Mouse (Mus musculus) adrenal gland (tissue): ENCODE results near the gene Gsta1.
"Not testable (repeated sequence)": the region's sequence is repeated elsewhere in the genome, so short reads cannot be mapped to it uniquely, and the experiment has no call there.

Source experiments
- intact Hi-C: fragments of 180-260 bp; cut with DNase I; formaldehyde crosslinking; loops from one replicate; pipeline ENCODE4 v1.15.1; 2025
- long read RNA-seq, 2 experiments: library from polyadenylated mRNA; unstranded; transcript quantifications; one replicate each; pipeline ENCODE4 v2.0.0; 2020; ENCODE audit warnings: borderline replicate concordance in 1 of 2; ENCODE audit not compliant: insufficient replicate concordance in 1 of 2

The Gsta1 gene
- long read RNA-seq, experiment 1: 0 reads
- long read RNA-seq, experiment 2: 0 reads

DNA sequence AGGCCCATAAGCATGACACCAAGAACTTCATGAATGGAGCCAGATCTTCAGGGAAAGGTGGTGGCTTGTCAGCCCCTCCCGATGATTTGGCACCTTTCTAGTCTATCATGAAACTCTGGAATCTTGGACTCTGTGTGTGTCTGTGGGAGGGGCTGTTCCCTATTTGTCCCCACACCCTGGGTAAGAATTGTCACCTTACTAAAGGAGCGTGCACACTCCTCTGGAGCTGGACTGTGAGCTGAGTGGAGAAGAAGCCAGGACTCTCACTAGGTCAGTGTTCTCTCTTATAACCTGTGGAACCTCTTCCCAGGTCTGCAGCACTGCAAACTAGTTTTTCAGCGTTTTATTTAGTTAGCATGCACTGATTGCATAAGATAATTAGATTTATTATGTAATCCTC is at the start of gene Gsta1:
Gene Gsta1 (plus strand): TSS at position 196 of the 400 bp plus-strand sequence.
- intact Hi-C loops: not testable (repeated sequence)

- intact Hi-C loops: not testable (repeated sequence)
Observed at GRCm38 (mm10) chr9:78182474-78182873, 48.0 kb upstream of the Gsta1 start, which contains the start of gene Gsta4. TSS of gene Gsta4 (plus strand) at chr9:78182774.

GRCm38 (mm10) chr9:78185686-78186085 is 44.8 kb upstream of the Gsta1 start:
- intact Hi-C loops: no loop called here

DNA sequence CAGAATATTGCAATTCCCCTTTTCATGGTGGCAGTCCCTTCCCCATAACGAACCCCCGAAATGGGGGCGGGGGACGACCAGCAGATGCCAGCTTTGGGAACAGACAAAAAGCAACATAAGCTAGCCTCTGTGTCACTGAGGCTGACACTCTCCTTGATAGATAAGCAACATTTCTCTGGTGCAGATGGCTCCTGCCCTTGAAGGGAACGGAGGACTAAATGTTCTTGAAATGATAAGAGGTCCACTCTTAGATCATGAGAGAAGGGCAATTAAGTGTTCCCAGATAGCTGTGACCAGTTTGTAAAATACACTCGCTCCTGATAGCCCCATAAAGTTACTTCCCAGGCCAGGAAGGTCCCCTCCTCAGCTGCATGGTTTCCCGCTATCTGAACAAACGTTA is 41.5 kb upstream of the Gsta1 start:
- intact Hi-C loops: no loop called here

DNA sequence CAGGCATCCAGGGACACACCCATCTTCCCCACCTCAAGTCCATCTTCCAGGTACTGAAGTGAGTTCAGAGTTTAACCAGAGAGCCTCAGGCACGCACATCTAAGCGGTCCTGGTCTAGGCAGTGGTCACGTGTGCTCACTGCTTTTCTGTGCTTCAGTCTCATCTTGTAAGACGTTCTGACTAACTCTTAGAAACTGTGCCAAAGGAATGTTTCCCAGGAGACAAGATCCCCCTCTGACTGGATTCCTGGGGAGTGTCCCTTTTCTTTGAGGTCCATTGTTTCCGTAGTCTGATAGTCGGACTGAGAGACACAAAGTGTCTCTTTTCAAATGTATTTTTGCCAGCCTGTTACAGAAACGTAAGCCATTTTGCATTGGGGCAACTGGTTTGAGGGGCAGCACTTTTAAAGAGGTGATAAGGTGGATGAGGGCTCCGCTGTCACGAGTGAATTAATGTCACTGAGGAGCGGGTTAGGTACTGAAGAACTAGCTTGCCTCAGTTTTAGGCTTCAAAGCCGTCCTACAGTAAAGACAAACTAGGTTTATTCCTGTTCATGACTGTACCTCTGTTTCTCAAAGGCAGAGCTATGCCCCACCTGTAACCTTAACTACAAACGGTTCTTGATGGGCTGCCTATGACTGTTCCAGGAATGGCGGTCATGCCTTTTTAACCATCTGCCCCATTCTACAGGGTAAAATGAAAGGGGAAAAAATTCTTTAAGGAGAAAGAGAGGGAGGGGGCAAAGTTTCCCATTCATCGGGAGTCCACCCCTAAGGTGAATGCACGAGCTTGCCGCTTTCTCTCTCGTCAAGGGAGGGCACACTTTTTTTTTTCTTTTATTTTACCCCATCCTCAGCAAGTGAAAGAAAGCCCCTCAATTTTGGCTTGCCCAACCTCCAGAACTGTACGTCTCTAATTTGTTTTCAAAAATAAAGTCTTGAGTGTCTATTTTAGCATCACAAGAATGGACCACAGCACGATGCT is 39.5 kb upstream of the Gsta1 start:
- intact Hi-C loops: no loop called here

DNA sequence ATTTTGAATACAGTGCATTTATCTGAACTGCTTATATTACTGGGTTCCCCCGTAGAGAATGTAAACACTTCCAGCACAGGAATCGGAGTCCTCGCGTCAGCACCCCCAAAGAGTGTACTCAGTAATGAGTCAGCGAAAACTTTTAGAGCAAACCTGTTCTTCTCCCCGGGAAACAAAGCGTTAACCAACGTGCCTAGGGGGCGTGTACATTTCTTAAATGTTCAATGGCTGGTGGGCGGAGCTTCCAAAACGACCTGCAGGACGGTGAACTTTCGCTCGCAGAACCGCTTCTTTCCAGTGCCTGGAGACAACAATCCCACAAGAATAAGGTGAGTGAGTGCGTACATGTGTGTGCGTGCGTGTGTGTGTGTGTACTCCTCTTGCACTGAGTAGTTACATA is 38.7 kb upstream of the Gsta1 start:
- intact Hi-C loops: no loop called here

DNA sequence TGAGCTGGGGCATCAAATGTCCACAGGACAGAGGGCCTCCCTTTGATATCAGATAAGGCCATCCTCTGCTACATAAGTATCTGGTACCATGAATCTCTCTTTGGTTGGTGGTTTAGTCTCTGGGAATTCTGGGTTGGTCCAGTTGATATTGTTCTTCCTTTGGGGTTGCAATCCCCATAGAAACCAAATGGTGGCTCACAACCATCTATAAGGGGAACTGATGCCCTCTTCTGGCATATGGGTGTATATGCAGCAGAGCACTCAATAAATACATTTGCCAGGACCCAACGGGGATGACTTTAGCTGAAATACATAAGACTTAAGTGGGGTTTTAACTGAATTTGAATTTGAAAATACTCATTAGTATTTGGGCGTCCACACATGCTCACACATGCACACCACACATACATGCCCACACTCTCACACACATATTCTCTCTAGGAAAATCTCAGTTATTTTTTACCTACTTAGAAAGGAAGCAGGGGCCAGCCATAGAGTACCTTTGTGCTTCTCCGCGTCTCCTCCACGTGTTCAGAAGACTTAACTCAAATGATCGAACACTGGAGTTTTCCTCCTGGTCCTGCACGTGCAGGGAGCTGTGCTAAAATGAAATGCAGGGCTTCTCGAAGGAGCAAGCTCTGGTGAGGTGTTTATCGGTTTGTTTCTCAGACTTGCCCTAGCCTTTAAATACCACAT is 36.4 kb upstream of the Gsta1 start:
- intact Hi-C loops: loop anchor here (2.0 kb wide), 1 partner anchor 81 kb away; no protein-coding TSS in a partner anchor

DNA sequence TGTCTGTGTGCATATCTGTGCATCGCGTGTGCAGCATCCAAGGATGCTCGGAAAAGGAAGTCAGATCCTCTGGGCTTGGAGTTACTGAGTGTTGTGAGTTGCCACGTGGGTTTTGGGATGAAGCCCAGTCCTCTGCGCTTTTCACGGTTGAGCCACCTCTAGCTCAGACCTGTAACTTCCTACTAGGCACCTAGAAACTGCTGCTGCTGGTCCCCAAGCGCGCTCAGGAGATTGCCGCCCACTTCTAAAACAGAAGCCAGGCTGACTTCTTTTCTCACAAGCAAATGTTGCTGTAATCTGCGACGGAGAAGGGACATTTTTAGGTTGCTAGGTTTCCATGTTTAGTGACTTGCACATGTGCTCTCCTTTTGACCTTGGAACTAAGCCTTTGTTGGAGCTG is 35.4 kb upstream of the Gsta1 start:
- intact Hi-C loops: loop anchor here (2.0 kb wide), 1 partner anchor 82 kb away; no protein-coding TSS in a partner anchor

- intact Hi-C loops: no loop called here
Observed at GRCm38 (mm10) chr9:78197801-78198200, 32.7 kb upstream of the Gsta1 start.

- intact Hi-C loops: no loop called here
Observed at GRCm38 (mm10) chr9:78204194-78204593, 26.3 kb upstream of the Gsta1 start.

- intact Hi-C loops: no loop called here
Observed at GRCm38 (mm10) chr9:78208956-78209355, 21.5 kb upstream of the Gsta1 start.

GRCm38 (mm10) chr9:78210079-78210478 is 20.4 kb upstream of the Gsta1 start:
- intact Hi-C loops: no loop called here

GRCm38 (mm10) chr9:78210821-78211220 is 19.6 kb upstream of the Gsta1 start:
- intact Hi-C loops: no loop called here

DNA sequence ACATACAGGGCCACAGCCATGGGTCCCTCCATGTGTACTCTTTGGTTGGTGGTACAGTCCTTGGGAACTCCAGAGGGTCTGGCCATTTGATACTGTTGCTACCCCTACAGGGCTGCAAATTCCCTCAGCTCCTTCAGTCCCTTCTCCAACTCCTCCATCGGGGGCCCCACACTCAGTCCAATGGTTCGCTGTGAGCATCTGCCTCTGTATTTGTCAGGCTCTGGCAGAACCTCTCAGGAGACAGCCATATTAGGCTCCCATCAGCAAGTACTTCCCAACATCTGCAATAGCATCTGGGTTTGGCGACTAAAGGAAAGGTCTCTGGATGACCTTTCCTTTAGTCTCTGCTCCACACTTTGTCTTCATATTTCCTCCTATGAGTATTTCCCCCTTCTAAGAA is 18.9 kb upstream of the Gsta1 start:
- intact Hi-C loops: no loop called here

GRCm38 (mm10) chr9:78212341-78213049 is 18.0 kb upstream of the Gsta1 start:
- intact Hi-C loops: no loop called here

- intact Hi-C loops: no loop called here
Observed at GRCm38 (mm10) chr9:78217074-78217473, 13.4 kb upstream of the Gsta1 start.

DNA sequence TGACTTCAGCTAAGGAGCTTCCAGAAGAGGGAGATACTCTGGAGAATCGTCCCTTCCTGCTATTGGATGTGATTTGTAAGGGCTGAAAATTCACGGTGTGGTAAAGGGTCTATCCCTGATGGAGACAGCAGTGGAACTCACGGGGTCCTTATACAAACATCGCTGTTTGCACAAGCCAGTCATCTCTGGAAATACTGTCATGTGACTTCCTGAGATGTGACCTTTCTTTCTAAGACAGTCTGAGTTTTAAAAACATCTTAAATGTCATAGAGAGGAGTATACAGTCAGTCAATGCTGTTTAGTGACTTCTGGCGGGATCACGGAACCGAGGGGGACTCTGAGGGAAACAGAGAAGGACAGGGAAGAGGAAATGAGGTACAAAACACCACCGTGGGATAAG is 7.8 kb upstream of the Gsta1 start:
- intact Hi-C loops: no loop called here

- intact Hi-C loops: no loop called here
Observed at GRCm38 (mm10) chr9:78223221-78223902, 7.1 kb upstream of the Gsta1 start.

DNA sequence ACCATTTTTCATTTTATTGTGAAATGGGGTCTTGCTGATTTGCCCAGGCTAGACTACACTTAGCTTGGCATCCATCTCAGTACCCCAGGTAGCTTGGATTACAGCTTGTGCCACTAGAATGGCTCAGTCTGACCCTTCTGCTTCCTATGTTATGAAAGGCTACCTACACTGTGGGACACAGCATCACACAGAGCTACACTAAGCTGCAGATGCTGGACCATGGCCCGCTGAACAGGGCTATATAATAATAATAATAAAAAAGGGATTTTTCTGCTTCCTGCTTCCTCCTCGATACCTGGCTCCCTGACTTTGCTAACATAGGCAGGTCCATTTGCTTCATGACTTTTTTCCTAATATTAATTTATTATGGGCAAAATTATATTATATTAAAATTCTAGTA is 6.0 kb upstream of the Gsta1 start:
- intact Hi-C loops: no loop called here

- intact Hi-C loops: no loop called here
Observed at GRCm38 (mm10) chr9:78225304-78225703, 5.2 kb upstream of the Gsta1 start.

- intact Hi-C loops: no loop called here
Observed at GRCm38 (mm10) chr9:78228122-78228521, 2.3 kb upstream of the Gsta1 start.
